Mouse (Mus musculus): Measurements from ENCODE around the gene Dgki. TPM values are rescaled to one million over a fixed set of nuclear protein-coding genes. Genes with fewer than 3 reads are reported as not detected.

The Dgki gene
- polyA plus RNA-seq, 1 experiment from 2014 or later, result 1.0 TPM

- H3K27ac ChIP-seq (ENCODE audit: low read length), result no peak overlapping the region
- 85% methylated on average over 4 of the region's 4 CpGs for WGBS
- no peaks in the 10 kb centered on the region for H3K9me3 ChIP-seq (ENCODE audit: control insufficient read depth, low read depth, low read length)
- H3K27me3 ChIP-seq (ENCODE audit: control insufficient read depth, insufficient read depth, low read length), result no peaks in the 10 kb centered on the region
- no peak for ATAC-seq (ENCODE audit: insufficient number of reproducible peaks, insufficient read depth, low FRiP score, low read depth)
- H3K4me2 ChIP-seq (replicated peaks; ENCODE audit: low read depth, low read length), result no peak overlapping the region
- no peak overlapping the region for H3K4me3 ChIP-seq (ENCODE audit: low read depth, low read length)
- 0 out of 2 replicates have a peak, but pooled peaks cover 3% of the 10 kb centered on the region for H3K4me1 ChIP-seq (ENCODE audit: control insufficient read depth, insufficient read depth, low read length)
- H3K9ac ChIP-seq (replicated peaks; ENCODE audit: low read depth, low read length), result no peak overlapping the region
- H3K36me3 ChIP-seq (ENCODE audit: control insufficient read depth, insufficient read depth, low read length), result no peaks in the 10 kb centered on the region
These were observed 255.2 kb downstream of the Dgki start for GRCm38 (mm10) chr6:37044796-37045195.

DNA sequence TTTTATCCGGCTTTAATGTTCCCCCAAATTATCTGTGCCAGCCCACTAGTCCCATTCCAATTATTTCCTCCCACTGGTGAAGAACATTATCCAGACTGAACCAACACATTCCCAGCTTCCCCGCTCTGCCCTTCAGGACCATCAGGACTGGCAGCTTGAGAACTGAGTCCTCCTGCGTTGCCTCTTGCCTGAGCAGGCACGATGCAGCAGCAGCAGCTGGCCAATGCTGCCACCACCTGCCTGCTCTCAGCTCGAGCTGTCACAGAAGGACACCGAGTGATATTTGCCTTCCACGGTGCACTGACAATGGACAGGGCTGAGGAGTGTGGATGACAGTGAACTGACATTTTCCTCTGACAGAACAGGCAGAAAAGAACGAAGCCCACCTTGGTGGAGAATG, 261.5 kb downstream of the Dgki start:
- no peak overlapping the region for H3K4me2 ChIP-seq (replicated peaks; ENCODE audit: low read depth, low read length)
- H3K27ac ChIP-seq (ENCODE audit: low read length), result no peak overlapping the region
- H3K27me3 ChIP-seq (ENCODE audit: control insufficient read depth, insufficient read depth, low read length), result no peaks in the 10 kb centered on the region
- ATAC-seq (ENCODE audit: insufficient number of reproducible peaks, insufficient read depth, low FRiP score, low read depth), result no peak
- H3K4me1 ChIP-seq (ENCODE audit: control insufficient read depth, insufficient read depth, low read length), result peaks cover 8% of the 10 kb centered on the region; the same call in 1 of the 2 replicates
- no peak overlapping the region for H3K4me3 ChIP-seq (ENCODE audit: low read depth, low read length)
- no peaks in the 10 kb centered on the region for H3K9me3 ChIP-seq (ENCODE audit: control insufficient read depth, low read depth, low read length)
- no peak overlapping the region for H3K9ac ChIP-seq (replicated peaks; ENCODE audit: low read depth, low read length)
- H3K36me3 ChIP-seq (ENCODE audit: control insufficient read depth, insufficient read depth, low read length), result no peaks in the 10 kb centered on the region
- whole genome bisulfite sequencing, result 42% methylated on average over 8 of the region's 8 CpGs

- H3K9ac ChIP-seq (replicated peaks; ENCODE audit: low read depth, low read length), result no peak overlapping the region
- peaks cover 12% of the 10 kb centered on the region; the same call in 1 of the 2 replicates for H3K4me1 ChIP-seq (ENCODE audit: control insufficient read depth, insufficient read depth, low read length)
- H3K36me3 ChIP-seq (ENCODE audit: control insufficient read depth, insufficient read depth, low read length), result no peaks in the 10 kb centered on the region
- H3K27me3 ChIP-seq (ENCODE audit: control insufficient read depth, insufficient read depth, low read length), result no peaks in the 10 kb centered on the region
- peak; percentile 73; the same call in 1 of the 2 replicates for ATAC-seq (ENCODE audit: insufficient number of reproducible peaks, insufficient read depth, low FRiP score, low read depth)
- no peaks in the 10 kb centered on the region for H3K9me3 ChIP-seq (ENCODE audit: control insufficient read depth, low read depth, low read length)
- H3K27ac ChIP-seq (ENCODE audit: low read length), result no peak overlapping the region; the same call in 1 of the 2 replicates
- no peak overlapping the region for H3K4me2 ChIP-seq (replicated peaks; ENCODE audit: low read depth, low read length)
- H3K4me3 ChIP-seq (ENCODE audit: low read depth, low read length), result no peak overlapping the region
- WGBS, result 72% methylated on average over 11 of the region's 11 CpGs
These were observed 262.7 kb downstream of the Dgki start for GRCm38 (mm10) chr6:37037115-37037908.

GRCm38 (mm10) chr6:37035681-37036080, 264.3 kb downstream of the Dgki start:
- H3K27me3 ChIP-seq (ENCODE audit: control insufficient read depth, insufficient read depth, low read length), result no peaks in the 10 kb centered on the region
- H3K4me1 ChIP-seq (ENCODE audit: control insufficient read depth, insufficient read depth, low read length), result peaks cover 19% of the 10 kb centered on the region
- no peak overlapping the region for H3K9ac ChIP-seq (replicated peaks; ENCODE audit: low read depth, low read length)
- WGBS, result 79% methylated on average over 6 of the region's 6 CpGs
- H3K36me3 ChIP-seq (ENCODE audit: control insufficient read depth, insufficient read depth, low read length), result no peaks in the 10 kb centered on the region
- H3K27ac ChIP-seq (ENCODE audit: low read length), result no peak overlapping the region
- no peaks in the 10 kb centered on the region for H3K9me3 ChIP-seq (ENCODE audit: control insufficient read depth, low read depth, low read length)
- no peak for ATAC-seq (ENCODE audit: insufficient number of reproducible peaks, insufficient read depth, low FRiP score, low read depth)
- no peak overlapping the region for H3K4me2 ChIP-seq (replicated peaks; ENCODE audit: low read depth, low read length)
- no peak overlapping the region for H3K4me3 ChIP-seq (ENCODE audit: low read depth, low read length)

DNA sequence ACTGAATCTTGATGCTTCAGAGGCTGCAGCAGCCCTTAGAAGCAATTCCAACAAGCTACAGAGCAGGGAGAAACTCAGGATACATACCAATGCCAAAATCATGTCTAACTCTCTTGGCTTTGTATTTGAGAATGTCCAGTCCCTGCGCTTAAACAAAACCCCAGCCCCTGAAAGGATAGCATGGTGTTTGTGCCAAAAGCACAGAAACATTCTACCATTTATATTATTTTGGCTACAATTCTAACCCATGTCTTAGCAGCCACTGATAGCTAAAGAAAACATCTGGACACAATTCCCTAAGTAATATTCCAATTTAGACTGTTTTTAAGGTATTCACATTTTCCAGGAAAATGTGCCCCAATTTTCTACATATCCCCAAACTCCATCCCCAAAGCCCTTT, 269.0 kb downstream of the Dgki start:
- Histone ChIP-seq H3K4me3 (ENCODE audit: low read depth, low read length) (no peak overlapping the region), H3K27ac (ENCODE audit: low read length) (peak overlapping the region; percentile 89), H3K27me3 (ENCODE audit: control insufficient read depth, insufficient read depth, low read length) (no peaks in the 10 kb centered on the region), H3K9me3 (ENCODE audit: control insufficient read depth, low read depth, low read length) (no peaks in the 10 kb centered on the region), H3K4me1 (ENCODE audit: control insufficient read depth, insufficient read depth, low read length) (peaks cover 15% of the 10 kb centered on the region), H3K4me2 (replicated peaks; ENCODE audit: low read depth, low read length) (no peak overlapping the region), H3K36me3 (ENCODE audit: control insufficient read depth, insufficient read depth, low read length) (no peaks in the 10 kb centered on the region), H3K9ac (replicated peaks; ENCODE audit: low read depth, low read length) (no peak overlapping the region)
- 32% methylated on average over 1 of the region's 1 CpGs for WGBS
- ATAC-seq (ENCODE audit: insufficient number of reproducible peaks, insufficient read depth, low FRiP score, low read depth), result peak; percentile 65; the same call in 1 of the 2 replicates

- Histone ChIP-seq H3K27me3 (ENCODE audit: control insufficient read depth, insufficient read depth, low read length) (no peaks in the 10 kb centered on the region), H3K27ac (ENCODE audit: low read length) (peak overlapping the region; percentile 89), H3K9ac (replicated peaks; ENCODE audit: low read depth, low read length) (no peak overlapping the region), H3K36me3 (ENCODE audit: control insufficient read depth, insufficient read depth, low read length) (no peaks in the 10 kb centered on the region), H3K9me3 (ENCODE audit: control insufficient read depth, low read depth, low read length) (no peaks in the 10 kb centered on the region), H3K4me3 (ENCODE audit: low read depth, low read length) (no peak overlapping the region), H3K4me2 (replicated peaks; ENCODE audit: low read depth, low read length) (no peak overlapping the region), H3K4me1 (ENCODE audit: control insufficient read depth, insufficient read depth, low read length) (peaks cover 19% of the 10 kb centered on the region)
- WGBS, result 65% methylated on average over 2 of the region's 2 CpGs
- ATAC-seq (ENCODE audit: insufficient number of reproducible peaks, insufficient read depth, low FRiP score, low read depth), result no peak
These were observed 269.6 kb downstream of the Dgki start for GRCm38 (mm10) chr6:37030402-37030801.

DNA sequence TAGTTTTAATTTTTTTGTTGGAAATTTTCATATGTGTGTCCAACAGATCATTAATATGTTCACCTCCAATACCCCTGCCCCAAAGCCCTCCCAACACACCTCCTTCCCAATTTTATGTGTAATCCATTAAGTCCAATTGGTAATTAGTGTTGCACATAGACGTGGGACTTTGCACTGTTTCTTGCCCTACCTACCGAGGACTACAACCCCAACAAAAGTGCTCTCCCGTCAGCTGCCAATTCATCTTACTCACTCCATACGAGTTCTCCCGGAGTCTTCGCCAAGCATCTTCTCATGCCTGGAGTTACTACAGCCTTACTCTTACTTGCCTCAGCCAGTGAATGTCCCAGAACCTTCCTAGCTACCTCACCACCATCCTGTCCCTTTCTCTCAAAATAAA, 271.1 kb downstream of the Dgki start:
- no peak for ATAC-seq (ENCODE audit: insufficient number of reproducible peaks, insufficient read depth, low FRiP score, low read depth)
- Histone ChIP-seq H3K36me3 (ENCODE audit: control insufficient read depth, insufficient read depth, low read length) (no peaks in the 10 kb centered on the region), H3K4me3 (ENCODE audit: low read depth, low read length) (no peak overlapping the region), H3K27me3 (ENCODE audit: control insufficient read depth, insufficient read depth, low read length) (no peaks in the 10 kb centered on the region), H3K4me2 (replicated peaks; ENCODE audit: low read depth, low read length) (no peak overlapping the region), H3K4me1 (ENCODE audit: control insufficient read depth, insufficient read depth, low read length) (peaks cover 20% of the 10 kb centered on the region), H3K9me3 (ENCODE audit: control insufficient read depth, low read depth, low read length) (no peaks in the 10 kb centered on the region), H3K9ac (replicated peaks; ENCODE audit: low read depth, low read length) (no peak overlapping the region), H3K27ac (ENCODE audit: low read length) (no peak overlapping the region)
- WGBS, result 76% methylated on average over 6 of the region's 6 CpGs

DNA sequence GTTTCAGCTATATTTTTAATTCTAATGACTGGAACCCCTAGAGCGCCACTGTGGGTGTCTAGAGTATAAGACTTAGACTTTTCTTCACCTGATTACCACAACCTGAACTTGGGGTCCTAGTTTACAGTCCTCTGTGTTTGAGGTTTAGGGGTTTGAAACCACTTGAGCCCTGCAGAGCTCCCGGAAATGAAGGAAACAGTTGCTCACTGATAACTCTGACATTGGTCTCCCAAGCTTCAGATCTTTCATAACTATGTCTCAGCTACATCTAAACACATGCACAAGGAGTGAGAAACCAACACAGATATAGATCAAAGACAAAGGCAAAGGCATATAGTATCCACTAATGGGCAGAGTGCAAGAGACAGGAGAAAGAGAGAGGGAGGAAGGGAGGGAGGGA, 271.7 kb downstream of the Dgki start:
- Histone ChIP-seq H3K9ac (replicated peaks; ENCODE audit: low read depth, low read length) (no peak overlapping the region), H3K4me1 (ENCODE audit: control insufficient read depth, insufficient read depth, low read length) (peaks cover 20% of the 10 kb centered on the region), H3K4me3 (ENCODE audit: low read depth, low read length) (no peak overlapping the region), H3K36me3 (ENCODE audit: control insufficient read depth, insufficient read depth, low read length) (no peaks in the 10 kb centered on the region), H3K27ac (ENCODE audit: low read length) (no peak overlapping the region), H3K9me3 (ENCODE audit: control insufficient read depth, low read depth, low read length) (no peaks in the 10 kb centered on the region), H3K27me3 (ENCODE audit: control insufficient read depth, insufficient read depth, low read length) (no peaks in the 10 kb centered on the region), H3K4me2 (replicated peaks; ENCODE audit: low read depth, low read length) (no peak overlapping the region)
- ATAC-seq (ENCODE audit: insufficient number of reproducible peaks, insufficient read depth, low FRiP score, low read depth), result no peak
- WGBS, result 87% methylated on average over 2 of the region's 2 CpGs

Data from stomach, embryonic 14.5 days (tissue).